Mouse (Mus musculus) CH12.LX (cell line): ENCODE data around the gene Smoc1. TPM values are rescaled to one million over a fixed set of nuclear protein-coding genes. Genes with fewer than 3 reads are reported as not detected.

Experiments
- DNase-seq: peaks from one replicate; pipeline ENCODE4 v3.0.0-alpha.2; 2013; ENCODE audit errors: extremely low read depth
- H3K27ac ChIP-seq: 2 replicates; pipeline ENCODE4 v1.5.1; 2012; ENCODE audit warnings: low read depth, mild to moderate bottlenecking, control low read depth, moderate library complexity; ENCODE audit not compliant: insufficient read depth
- H3K27me3 ChIP-seq: replicated peaks from 2 replicates; pipeline ENCODE3; 2012; ENCODE audit warnings: inconsistent platforms
- H3K36me3 ChIP-seq, 2 experiments: replicated peaks in 1 of 2; 2 replicates each; pipeline versions ENCODE3 to v1.6.1; 2012; ENCODE audit warnings: inconsistent platforms in 1 of 2, low read length in 1 of 2, mild to moderate bottlenecking in 1 of 2, mixed read lengths in 1 of 2, moderate library complexity in 1 of 2; ENCODE audit not compliant: control insufficient read depth in 1 of 2, insufficient read depth in 1 of 2
- H3K4me1 ChIP-seq, 2 experiments: 2 replicates each; pipeline ENCODE4 v1.6.1; 2012; ENCODE audit warnings: inconsistent platforms in 1 of 2, moderate library complexity in 1 of 2; ENCODE audit not compliant: insufficient read depth in 2 of 2, control insufficient read depth in 1 of 2
- H3K4me2 ChIP-seq: 2 replicates; pipeline ENCODE4 v1.6.1; 2012; ENCODE audit warnings: low read depth, mild to moderate bottlenecking, control low read depth; ENCODE audit not compliant: poor library complexity, insufficient read depth, severe bottlenecking
- H3K4me3 ChIP-seq, 3 experiments: fragments of 150-350 bp in 1 of 3; sonication (generic) in 1 of 3; replicated peaks in 1 of 3; 2 replicates each; pipeline versions ENCODE3 to v1.5.1; 2011 to 2012; ENCODE audit warnings: low read depth in 2 of 3, low read length in 2 of 3, mild to moderate bottlenecking in 2 of 3, moderate library complexity in 2 of 3, control low read depth in 1 of 3, improper control_type of control experiment in 1 of 3, inconsistent platforms in 1 of 3, mixed read lengths in 1 of 3; ENCODE audit not compliant: poor library complexity in 1 of 3
- H3K79me2 ChIP-seq: replicated peaks from 2 replicates; pipeline ENCODE4 v1.6.1; 2012; ENCODE audit warnings: mild to moderate bottlenecking, moderate library complexity; ENCODE audit not compliant: control insufficient read depth, poor library complexity, insufficient read depth, severe bottlenecking; ENCODE audit errors: extremely low read depth
- H3K9ac ChIP-seq: 2 replicates; pipeline ENCODE4 v1.6.1; 2012; ENCODE audit warnings: low read depth, mild to moderate bottlenecking, control low read depth, moderate library complexity; ENCODE audit not compliant: insufficient read depth
- H3K9me3 ChIP-seq: replicated peaks from 2 replicates; pipeline ENCODE3; 2012; ENCODE audit warnings: low read length, inconsistent platforms, mixed read lengths
- CHD1 ChIP-seq: IDR thresholded peaks from 2 replicates; pipeline ENCODE4 v1.6.1; 2012; ENCODE audit warnings: low read depth, low read length, improper control_type of control experiment, inconsistent platforms
- CHD2 ChIP-seq: IDR thresholded peaks from 2 replicates; pipeline ENCODE4 v1.6.1; 2011; ENCODE audit warnings: low read length, improper control_type of control experiment
- CTCF ChIP-seq, 2 experiments: IDR thresholded peaks in 1 of 2; conservative IDR thresholded peaks in 1 of 2; 2 replicates each; pipeline ENCODE4 v1.5.1; 2011 to 2012; ENCODE audit warnings: low read depth in 2 of 2, low read length in 2 of 2, improper control_type of control experiment in 1 of 2, inconsistent platforms in 1 of 2, mild to moderate bottlenecking in 1 of 2, moderate library complexity in 1 of 2
- E2F4 ChIP-seq: IDR thresholded peaks from 2 replicates; pipeline ENCODE4 v1.6.1; 2011; ENCODE audit warnings: low read depth, low read length, improper control_type of control experiment; ENCODE audit not compliant: insufficient replicate concordance
- ELF1 ChIP-seq: IDR thresholded peaks from 2 replicates; pipeline ENCODE4 v1.6.1; 2014; ENCODE audit warnings: low read depth, mild to moderate bottlenecking, inconsistent platforms, low read length, improper control_type of control experiment
- EP300 ChIP-seq: IDR thresholded peaks from 2 replicates; pipeline ENCODE4 v1.6.1; 2011; ENCODE audit warnings: low read length, improper control_type of control experiment
- ETS1 ChIP-seq: conservative IDR thresholded peaks from 2 replicates; pipeline ENCODE4 v1.6.1; 2012; ENCODE audit warnings: low read depth, mild to moderate bottlenecking, inconsistent platforms, low read length, improper control_type of control experiment, moderate library complexity
- KAT2A ChIP-seq: IDR thresholded peaks from 2 replicates; pipeline ENCODE4 v1.6.1; 2012; ENCODE audit warnings: low read length, improper control_type of control experiment, inconsistent platforms; ENCODE audit not compliant: insufficient replicate concordance
- MAFK ChIP-seq: IDR thresholded peaks from 2 replicates; pipeline ENCODE4 v1.6.1; 2011; ENCODE audit warnings: low read length, improper control_type of control experiment; ENCODE audit not compliant: insufficient replicate concordance
- MAX ChIP-seq: IDR thresholded peaks from 2 replicates; pipeline ENCODE4 v1.6.1; 2011; ENCODE audit warnings: low read length, improper control_type of control experiment
- MAZ ChIP-seq: IDR thresholded peaks from 2 replicates; pipeline ENCODE4 v1.6.1; 2012; ENCODE audit warnings: low read depth, mild to moderate bottlenecking, inconsistent platforms, low read length, improper control_type of control experiment, moderate library complexity
- MXI1 ChIP-seq: IDR thresholded peaks from 2 replicates; pipeline ENCODE4 v1.6.1; 2011; ENCODE audit warnings: mild to moderate bottlenecking, low read depth, low read length, improper control_type of control experiment
- MYC ChIP-seq: IDR thresholded peaks from 2 replicates; pipeline ENCODE4 v1.6.1; 2011; ENCODE audit warnings: low read depth, mild to moderate bottlenecking, improper control_type of control experiment, low read length
- NELFE ChIP-seq: IDR thresholded peaks from 2 replicates; pipeline ENCODE4 v1.6.1; 2011; ENCODE audit warnings: low read depth, low read length, improper control_type of control experiment
- PAX5 ChIP-seq: IDR thresholded peaks from 2 replicates; pipeline ENCODE4 v1.6.1; 2012; ENCODE audit warnings: low read length, inconsistent platforms, mixed read lengths
- RAD21 ChIP-seq: IDR thresholded peaks from 2 replicates; pipeline ENCODE4 v1.6.1; 2011; ENCODE audit warnings: low read depth, mild to moderate bottlenecking, low read length, improper control_type of control experiment, moderate library complexity
- RCOR1 ChIP-seq: conservative IDR thresholded peaks from 2 replicates; pipeline ENCODE4 v1.6.1; 2012; ENCODE audit warnings: low read depth, mild to moderate bottlenecking, inconsistent platforms, low read length, improper control_type of control experiment
- SIN3A ChIP-seq: IDR thresholded peaks from 2 replicates; pipeline ENCODE4 v1.6.1; 2012; ENCODE audit warnings: low read length, improper control_type of control experiment, inconsistent platforms
- SMC3 ChIP-seq: IDR thresholded peaks from 2 replicates; pipeline ENCODE4 v1.6.1; 2011; ENCODE audit warnings: low read depth, low read length, improper control_type of control experiment
- TBP ChIP-seq: conservative IDR thresholded peaks from 2 replicates; pipeline ENCODE4 v1.6.1; 2011; ENCODE audit warnings: low read depth, low read length, improper control_type of control experiment
- TCF12 ChIP-seq: IDR thresholded peaks from 2 replicates; pipeline ENCODE4 v1.6.1; 2014; ENCODE audit warnings: low read depth, mild to moderate bottlenecking, inconsistent platforms, low read length, improper control_type of control experiment
- USF1 ChIP-seq: IDR thresholded peaks from 2 replicates; pipeline ENCODE4 v1.6.1; 2014; ENCODE audit warnings: low read depth, mild to moderate bottlenecking, inconsistent platforms, low read length, improper control_type of control experiment
- ZC3H11A ChIP-seq: IDR thresholded peaks from 2 replicates; pipeline ENCODE4 v1.6.1; 2012; ENCODE audit warnings: low read depth, mild to moderate bottlenecking, inconsistent platforms, low read length, improper control_type of control experiment
- ZMIZ1 ChIP-seq: IDR thresholded peaks from 2 replicates; pipeline ENCODE4 v1.6.1; 2012; ENCODE audit warnings: low read depth, mild to moderate bottlenecking, inconsistent platforms, low read length, improper control_type of control experiment
- ZNF384 ChIP-seq: IDR thresholded peaks from 2 replicates; pipeline ENCODE4 v1.6.1; 2012; ENCODE audit warnings: low read depth, low read length, improper control_type of control experiment, inconsistent platforms
- dilution Hi-C: fragments of 300-500 bp; cut with MboI; formaldehyde crosslinking; loops from 2 replicates; pipeline ENCODE4 v1.14.3; 2020; ENCODE audit warnings: low sequenced_read_pairs; ENCODE audit not compliant: extremely low pct_unique_long_range_greater_than_20kb, extremely low pct_ligation_motif_present
- in situ Hi-C: fragments of 300-500 bp; cut with MboI; formaldehyde crosslinking; loops from 3 replicates; pipeline ENCODE4 v1.14.3; 2019; ENCODE audit warnings: low sequenced_read_pairs, low pct_ligation_motif_present, low pct_unique_long_range_greater_than_20kb, mixed read lengths
- polyA plus RNA-seq: library from polyadenylated mRNA; unstranded; fragments of >175 nt; gene quantifications from 2 replicates; pipeline ENCODE4 v1.2.1, GENCODE M21; 2012; ENCODE audit warnings: low read depth; ENCODE audit not compliant: insufficient read length
- total RNA-seq, 2 experiments: library from RNA; depleted of rRNA; stranded (reverse); fragments of 300-350 nt in 1 of 2; fragments of >200 nt in 1 of 2; gene quantifications; 2 replicates each; pipeline ENCODE4 v1.2.3; 2012 to 2014

The Smoc1 gene
- total and polyA plus RNA-seq, 3 experiments: 11.0 to 23.0 (median 11.6) TPM

DNA sequence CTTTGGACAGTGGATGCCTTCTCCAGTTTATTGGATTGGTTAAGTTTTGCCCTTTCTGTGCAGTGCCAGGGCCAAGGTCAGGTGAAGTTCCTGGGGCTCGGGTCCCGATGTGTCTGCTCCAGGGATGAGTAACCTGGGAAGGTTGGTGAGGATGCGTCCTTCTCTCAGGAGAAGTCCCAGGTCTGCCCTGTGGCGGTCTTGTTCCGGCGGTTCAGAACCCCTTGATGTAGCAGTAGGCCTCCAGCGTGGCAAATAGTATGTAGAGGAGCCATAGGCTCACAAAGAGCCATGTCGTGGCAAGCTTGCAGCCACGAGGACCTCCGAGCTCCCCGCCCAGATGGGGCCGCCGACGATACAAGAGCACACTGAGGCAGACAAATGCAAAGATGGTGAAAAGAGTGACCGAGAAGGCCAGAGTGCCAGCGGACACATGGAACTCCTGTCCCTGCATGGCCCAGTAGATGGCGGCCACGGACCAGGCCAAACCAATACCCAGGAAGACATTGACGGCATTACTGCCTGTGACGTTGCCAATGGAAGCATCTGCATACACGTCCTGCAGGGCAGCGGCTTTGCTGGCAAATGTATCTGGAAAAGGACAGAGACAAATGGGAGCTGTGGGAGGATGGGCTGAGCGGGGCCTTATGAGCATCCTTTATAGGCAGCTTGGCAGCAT is 172.8 kb downstream of the Smoc1 start (continued):
- TF ChIP-seq ZNF384 (no peak), MYC (no peak), ZMIZ1 (no peak), SMC3 (peak; percentile 70), MAZ (no peak), MXI1 (no peak), CHD2 (no peak), TCF12 (no peak), RAD21 (peak; percentile 78), CTCF (conservative IDR thresholded peaks at IDR 0.05 in 1 of 2, IDR thresholded peaks at IDR 0.05 in 1 of 2; ENCODE audit: low read depth in 2 of 2, low read length in 2 of 2) (peak; percentile 29 to 82; a peak in 2 of 4 replicates)

DNA sequence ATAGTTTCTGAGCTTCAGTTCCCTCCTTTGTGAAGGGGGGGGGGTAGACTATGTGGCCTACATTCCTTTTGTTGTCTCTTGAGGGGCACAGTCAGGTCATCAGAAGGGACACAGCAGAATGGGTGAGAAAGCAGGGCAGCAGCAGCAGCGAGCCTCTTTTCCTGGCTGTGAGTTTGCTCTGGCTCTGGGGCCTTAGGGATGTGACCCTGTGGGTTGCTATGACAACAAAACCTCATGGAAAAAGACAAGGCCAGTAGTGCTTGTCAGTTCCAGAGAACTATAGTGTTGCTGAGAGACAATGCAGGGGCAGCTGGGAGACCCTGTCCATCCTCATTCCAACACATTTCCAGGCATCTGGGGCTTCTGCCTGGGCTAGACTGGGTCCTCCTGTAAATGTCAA is 176.6 kb downstream of the Smoc1 start:
- H3K4me1 ChIP-seq: no peaks in the 10 kb centered on the region; a peak in 1 of 4 replicates
- DNase-seq: no peak
- dilution Hi-C loops (no loop called here), in situ Hi-C loops (loop anchor here (5.0 kb wide), 1 partner anchor 199 kb away; no protein-coding TSS in a partner anchor)
- H3K27ac ChIP-seq: no peak overlapping the region
- no peak overlapping the region for H3K4me3 ChIP-seq
- peaks cover 71% of the 10 kb centered on the region for H3K27me3 ChIP-seq
- no peak overlapping the region for H3K4me2 ChIP-seq
- H3K9ac ChIP-seq: no peak overlapping the region
- H3K79me2 ChIP-seq: no peaks in the 10 kb centered on the region
- H3K36me3 ChIP-seq: no peaks in the 10 kb centered on the region
- no peak for TF ChIP-seq ETS1
- TF ChIP-seq EP300: no peak
- TF ChIP-seq CHD1: no peak
- no peak for TF ChIP-seq SIN3A
- no peak for TF ChIP-seq CTCF (conservative IDR thresholded peaks at IDR 0.05 in 1 of 2, IDR thresholded peaks at IDR 0.05 in 1 of 2; ENCODE audit: low read depth in 2 of 2, low read length in 2 of 2)
- H3K9me3 ChIP-seq: no peaks in the 10 kb centered on the region

- Histone ChIP-seq H3K36me3 (no peaks in the 10 kb centered on the region), H3K9ac (no peak overlapping the region), H3K9me3 (no peaks in the 10 kb centered on the region), H3K4me3 (no peak overlapping the region), H3K27ac (no peak overlapping the region), H3K79me2 (no peaks in the 10 kb centered on the region), H3K27me3 (peaks cover 75% of the 10 kb centered on the region), H3K4me2 (no peak overlapping the region), H3K4me1 (no peaks in the 10 kb centered on the region)
- TF ChIP-seq CHD1 (no peak), PAX5 (no peak), SMC3 (no peak), USF1 (no peak), SIN3A (no peak), RCOR1 (no peak), NELFE (no peak), ZC3H11A (no peak), ZMIZ1 (no peak), KAT2A (no peak), MAX (no peak), MAFK (no peak), TBP (no peak), ELF1 (no peak), E2F4 (no peak)
- dilution Hi-C loops: no loop called here
- peak; percentile 33 for DNase-seq
- in situ Hi-C loops: no loop called here
These were observed 179.3 kb downstream of the Smoc1 start for GRCm38 (mm10) chr12:81205619-81206560.
